In genomic region chr2:21035884-21036648, GRCm38 (mm10) we compare ENCODE assay signal across 20 mouse cellular contexts.
"Had no signal": no experiment of that assay in that cellular context is flagged by ENCODE, and none has a peak within 500 bp of the region (broad histone marks: within the 10 kb centered on the region; RNA-seq: fewer than 3 reads in every experiment).

No protein-coding gene starts in this region.

- H3K27ac ChIP-seq: intestine, embryonic 15.5 days; kidney, embryonic 15.5 days; limb, embryonic 12.5 days; liver, embryonic 14.5 days; lung, embryonic 15.5 days; macrophage; midbrain, embryonic 12.5 days; midbrain, embryonic 15.5 days; neural tube, embryonic 12.5 days; neural tube, embryonic 15.5 days had no signal

- H3K4me3 ChIP-seq: intestine, embryonic 15.5 days; kidney, embryonic 15.5 days; limb, embryonic 12.5 days; limb, embryonic 15.5 days; lung, embryonic 15.5 days; midbrain, embryonic 12.5 days; midbrain, embryonic 15.5 days; neural tube, embryonic 12.5 days; neural tube, embryonic 15.5 days had no signal

- DNase-seq: kidney, adult 11 months; kidney, postnatal 10 days; kidney, postnatal 36 days; layer of hippocampus, adult 9-11 months; left cerebral cortex, postnatal 4 days; liver, postnatal 0 days; thymus, adult 18-20 months; thymus, postnatal 14 days; thymus, postnatal 4 days had no signal

- ATAC-seq: intestine, embryonic 15.5 days; liver, postnatal 0 days; midbrain, embryonic 15.5 days had no signal
